Mouse (Mus musculus) small intestine, adult 2 months (tissue): ENCODE results near the gene Dgkh.

ENCODE experiments used
- CTCF ChIP-seq: fragments of 200-500 bp; IDR thresholded peaks from 2 replicates; pipeline ENCODE4 v1.5.1; 2012; ENCODE audit warnings: low read depth, mild to moderate bottlenecking, control low read depth, inconsistent platforms, low read length, moderate library complexity, mixed read lengths; ENCODE audit not compliant: insufficient replicate concordance, insufficient read length; ENCODE audit errors: extremely low read depth
- POLR2A ChIP-seq: fragments of 200-500 bp; IDR thresholded peaks from 2 replicates; pipeline ENCODE4 v1.6.1; 2012; ENCODE audit warnings: low read depth, mild to moderate bottlenecking, control low read depth, inconsistent platforms, low read length, moderate library complexity

- no peak for TF ChIP-seq CTCF
- no peak for TF ChIP-seq POLR2A
These were observed 542 bp downstream of the Dgkh start for GRCm38 (mm10) chr14:78731852-78732616.
